Mouse (Mus musculus) 3134 (cell line): ENCODE results near the gene Grn.

Experiments used
- DNase-seq: peaks from one replicate; pipeline ENCODE4 v3.0.0-alpha.2; 2011; ENCODE audit warnings: low spot score; ENCODE audit not compliant: insufficient read length; ENCODE audit errors: extremely low read depth

Grn gene

GRCm38 (mm10) chr11:102465713-102466436 is 35.8 kb downstream of the Grn start:
- DNase-seq, result peak; percentile 73

GRCm38 (mm10) chr11:102467041-102467631 is 37.0 kb downstream of the Grn start:
- DNase-seq, result peak; percentile 99

GRCm38 (mm10) chr11:102469648-102470357 is 39.7 kb downstream of the Grn start, which contains the start of gene Itga2b:
TSS of gene Itga2b (minus strand) at chr11:102470122.
- DNase-seq, result no peak

GRCm38 (mm10) chr11:102475027-102475426 is 44.9 kb downstream of the Grn start:
- no peak for DNase-seq

- DNase-seq, result no peak
Observed at GRCm38 (mm10) chr11:102478671-102479070, 48.6 kb downstream of the Grn start.

GRCm38 (mm10) chr11:102479581-102479980 is 49.5 kb downstream of the Grn start:
- no peak for DNase-seq

- no peak for DNase-seq
Observed at GRCm38 (mm10) chr11:102480111-102480510, 50.0 kb downstream of the Grn start.

- DNase-seq, result no peak
Observed at GRCm38 (mm10) chr11:102480897-102481296, 50.8 kb downstream of the Grn start.

GRCm38 (mm10) chr11:102481779-102482178 is 51.7 kb downstream of the Grn start:
- DNase-seq, result no peak
